ENCODE assay signal across 10 mouse cellular contexts in the genomic region with DNA sequence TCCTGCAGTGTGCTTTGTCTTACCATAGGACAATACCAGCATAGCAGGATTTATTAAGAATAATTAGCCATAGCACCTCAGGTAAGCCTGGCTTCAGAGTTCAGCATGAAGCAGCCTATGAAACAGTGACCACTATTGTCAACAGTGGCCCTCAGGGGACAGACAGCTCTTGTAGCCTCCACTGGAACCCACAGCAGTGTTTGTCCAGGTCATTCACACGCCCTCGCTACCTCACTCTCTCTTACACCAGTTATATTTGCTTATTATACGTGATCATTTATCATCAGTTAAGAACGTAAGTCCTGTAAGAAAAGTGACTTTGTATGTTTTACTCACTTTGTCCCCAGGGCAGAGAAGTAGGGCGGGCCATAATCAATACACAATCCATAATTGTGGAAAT.
"Had no signal": no experiment of that assay in that cellular context is flagged by ENCODE, and none has a peak within 500 bp of the region (broad histone marks: within the 10 kb centered on the region; RNA-seq: fewer than 3 reads in every experiment).

No protein-coding gene starts in this region.

- H3K9ac ChIP-seq: kidney, embryonic 15.5 days; liver, embryonic 13.5 days; liver, postnatal 0 days; midbrain, embryonic 13.5 days had no signal

- H3K9me3 ChIP-seq: kidney, embryonic 15.5 days; liver, embryonic 13.5 days; midbrain, embryonic 13.5 days had no signal

- H3K27ac ChIP-seq: left cerebral cortex, adult 2 months; liver, embryonic 13.5 days; midbrain, embryonic 13.5 days had no signal

- H3K36me3 ChIP-seq: kidney, embryonic 15.5 days; liver, embryonic 13.5 days; midbrain, embryonic 13.5 days had no signal

- ATAC-seq: inflammation-experienced regulatory T-cells, adult 6 months; liver, postnatal 0 days; midbrain, embryonic 13.5 days had no signal

- H3K4me2 ChIP-seq: kidney, embryonic 15.5 days; liver, embryonic 13.5 days; midbrain, embryonic 13.5 days had no signal

- H3K27me3 ChIP-seq: kidney, embryonic 15.5 days; liver, embryonic 13.5 days; midbrain, embryonic 13.5 days had no signal

- H3K4me1 ChIP-seq: liver, embryonic 13.5 days had no signal

- H3K4me3 ChIP-seq: kidney, embryonic 15.5 days; left cerebral cortex, adult 2 months; liver, embryonic 13.5 days; midbrain, embryonic 13.5 days had no signal

- DNase-seq: liver; liver, embryonic 13.5 days; liver, postnatal 0 days; right cerebral cortex, postnatal 14 days; thymus, adult 2 months; thymus, postnatal 25 days had no signal
